Mouse (Mus musculus): Measurements from ENCODE around the gene Psapl1. TPM values are rescaled to one million over a fixed set of nuclear protein-coding genes. Genes with fewer than 3 reads are reported as not detected.

Psapl1 gene
- polyA plus RNA-seq (2015; fragmentation: Illumina TruSeq; extraction: RNeasy Lipid Tissue Mini Kit (QIAGEN cat#74804); ENCODE audit: low read depth, low replicate concordance), result not detected

GRCm38 (mm10) chr5:36203916-36204315, at the start of gene Psapl1:
TSS of gene Psapl1 (plus strand) at chr5:36204021.

Other genes starting within 250 kb of the Psapl1 start
- 24.1 TPM for gene Sorcs2, start 194.1 kb downstream of the Psapl1 start, polyA plus RNA-seq (2015; fragmentation: Illumina TruSeq; extraction: RNeasy Lipid Tissue Mini Kit (QIAGEN cat#74804); ENCODE audit: low read depth, low replicate concordance)